Mouse (Mus musculus) forebrain, embryonic 14.5 days (tissue): Measurements from ENCODE around the gene Pold2. TPM values are rescaled to one million over a fixed set of nuclear protein-coding genes. Genes with fewer than 3 reads are reported as not detected.

Source experiments
- ATAC-seq: fragments of 200-750 bp; cut with Nextera tagmentation; 2 replicates; pipeline ENCODE4 v1.8.0; 2017; ENCODE audit warnings: mild to moderate bottlenecking, moderate library complexity
- DNase-seq: peaks from one replicate; pipeline ENCODE4 v3.0.0-alpha.2; 2015; ENCODE audit warnings: low spot score
- H3K27ac ChIP-seq: fragments of 300-500 bp; sonication (generic); 2 replicates; pipeline ENCODE4 v1.5.1; 2014; ENCODE audit warnings: low read depth, mild to moderate bottlenecking, control low read depth, low read length, moderate library complexity
- H3K27me3 ChIP-seq: fragments of 300-500 bp; sonication (generic); replicated peaks from 2 replicates; pipeline ENCODE4 v1.6.1; 2014; ENCODE audit warnings: low read length, control low read depth, mixed read lengths; ENCODE audit not compliant: control insufficient read depth, insufficient read depth
- H3K36me3 ChIP-seq: fragments of 300-500 bp; sonication (generic); 2 replicates; pipeline ENCODE4 v1.6.1; 2014; ENCODE audit warnings: low read length, control low read depth; ENCODE audit not compliant: control insufficient read depth, insufficient read depth
- H3K4me1 ChIP-seq: fragments of 300-500 bp; sonication (generic); 2 replicates; pipeline ENCODE4 v1.6.1; 2014; ENCODE audit warnings: antibody characterized with exemption, low read length, control low read depth; ENCODE audit not compliant: control insufficient read depth, insufficient read depth
- H3K4me2 ChIP-seq: fragments of 300-500 bp; sonication (generic); 2 replicates; pipeline ENCODE4 v1.6.1; 2014; ENCODE audit warnings: mild to moderate bottlenecking, control low read depth, low read length
- H3K4me3 ChIP-seq: fragments of 300-500 bp; sonication (generic); 2 replicates; pipeline ENCODE4 v1.5.1; 2014; ENCODE audit warnings: low read depth, low read length, control low read depth
- H3K9ac ChIP-seq: fragments of 300-500 bp; sonication (generic); 2 replicates; pipeline ENCODE4 v1.6.1; 2014; ENCODE audit warnings: mild to moderate bottlenecking, low read length, control low read depth, moderate library complexity
- H3K9me3 ChIP-seq: fragments of 300-500 bp; sonication (generic); replicated peaks from 2 replicates; pipeline ENCODE4 v1.6.1; 2016; ENCODE audit warnings: low read length, control low read depth, mixed read lengths; ENCODE audit not compliant: control insufficient read depth
- WGBS: fragments of 180-500 bp; shearing (Covaris S2); extraction: QIAGEN DNeasy Blood & Tissue Kit; methylation state at CpG from one replicate; pipeline ENCODE4 v1.1.7; 2014; 5-methylcytosine and 5-hydroxymethylcytosine counted together
- polyA plus RNA-seq: library from polyadenylated mRNA; unstranded; fragments of >200 nt; fragmentation: Nextera tagmentation; extraction: Ambion mirVana; gene quantifications from 2 replicates; pipeline ENCODE4 v1.2.1, GENCODE M21; 2014

Gene Pold2
- polyA plus RNA-seq, 1 experiment from 2014 or later: 73.0 TPM

GRCm38 (mm10) chr11:5834506-5834905, 43.6 kb downstream of the Pold2 start:
- no peaks in the 10 kb centered on the region; the same call in 1 of the 2 replicates for H3K4me1 ChIP-seq
- WGBS: 90% methylated on average over 9 of the region's 9 CpGs
- no peak overlapping the region for H3K9ac ChIP-seq
- no peaks in the 10 kb centered on the region for H3K9me3 ChIP-seq
- ATAC-seq (no peak), DNase-seq (no peak)
- no peak overlapping the region for H3K4me2 ChIP-seq
- no peaks in the 10 kb centered on the region for H3K27me3 ChIP-seq
- H3K27ac ChIP-seq: no peak overlapping the region
- H3K36me3 ChIP-seq: peaks cover 28% of the 10 kb centered on the region; the same call in 1 of the 2 replicates
- no peak overlapping the region for H3K4me3 ChIP-seq

DNA sequence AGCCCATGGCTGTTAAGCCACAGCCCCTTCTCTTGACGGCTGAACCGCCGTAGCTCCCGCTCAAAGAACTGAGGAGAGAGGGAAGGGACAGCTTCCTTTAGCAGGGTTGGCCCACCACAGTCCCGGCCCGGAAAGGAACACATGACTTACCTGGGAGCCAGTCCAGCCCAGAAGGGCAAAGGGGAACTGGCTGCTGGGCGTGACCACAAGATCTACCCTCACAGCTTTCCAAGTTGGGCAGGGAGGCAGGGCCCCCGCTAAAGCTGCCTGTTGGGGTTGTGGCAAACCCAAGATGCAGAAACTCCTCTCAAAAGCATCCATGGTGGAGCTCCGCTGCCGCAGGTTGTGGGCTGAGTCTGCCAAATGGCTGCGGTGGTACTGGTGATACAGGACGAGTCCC, 48.8 kb downstream of the Pold2 start:
- Histone ChIP-seq H3K4me3 (no peak overlapping the region), H3K27me3 (no peaks in the 10 kb centered on the region), H3K4me1 (no peaks in the 10 kb centered on the region), H3K36me3 (peaks cover 46% of the 10 kb centered on the region), H3K4me2 (no peak overlapping the region), H3K9ac (no peak overlapping the region), H3K9me3 (no peaks in the 10 kb centered on the region), H3K27ac (no peak overlapping the region)
- no peak for ATAC-seq
- 92% methylated on average over 12 of the region's 12 CpGs for WGBS
- DNase-seq: no peak

- Histone ChIP-seq H3K4me3 (no peak overlapping the region), H3K4me1 (no peaks in the 10 kb centered on the region), H3K9me3 (no peaks in the 10 kb centered on the region), H3K36me3 (peaks cover 41% of the 10 kb centered on the region), H3K27ac (no peak overlapping the region), H3K4me2 (no peak overlapping the region), H3K27me3 (no peaks in the 10 kb centered on the region), H3K9ac (no peak overlapping the region)
- WGBS: 90% methylated on average over 11 of the region's 11 CpGs
- DNase-seq: no peak
- no peak for ATAC-seq
These were observed 49.4 kb downstream of the Pold2 start for GRCm38 (mm10) chr11:5828509-5829191.

GRCm38 (mm10) chr11:5827931-5828330, 50.2 kb downstream of the Pold2 start:
- ATAC-seq (no peak), DNase-seq (no peak)
- Histone ChIP-seq H3K4me1 (no peaks in the 10 kb centered on the region), H3K36me3 (peaks cover 41% of the 10 kb centered on the region), H3K9me3 (no peaks in the 10 kb centered on the region), H3K9ac (no peak overlapping the region), H3K4me2 (no peak overlapping the region), H3K4me3 (no peak overlapping the region), H3K27ac (no peak overlapping the region), H3K27me3 (no peaks in the 10 kb centered on the region)
- 91% methylated on average over 5 of the region's 5 CpGs for WGBS

DNA sequence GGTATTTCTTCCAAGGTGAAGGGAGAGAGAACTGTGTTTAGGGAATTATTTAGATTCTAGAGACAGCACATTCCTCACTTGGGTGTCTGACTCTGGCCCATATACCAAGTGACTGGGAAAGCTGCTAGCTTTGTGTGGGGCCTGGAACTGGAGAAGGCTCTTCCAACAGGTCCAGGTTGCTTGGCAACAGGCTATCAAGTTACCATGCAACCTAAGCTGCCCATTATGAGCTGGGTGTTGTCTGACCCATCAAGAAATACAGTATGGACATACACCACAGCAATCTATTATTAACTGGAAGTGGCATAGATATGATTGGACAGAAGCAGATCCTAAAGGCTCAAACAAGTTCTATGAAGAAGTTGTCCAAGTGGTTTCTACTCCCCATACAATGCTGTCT, 52.7 kb downstream of the Pold2 start:
- DNase-seq (no peak), ATAC-seq (no peak)
- Histone ChIP-seq H3K36me3 (peaks cover 24% of the 10 kb centered on the region), H3K4me3 (no peak overlapping the region), H3K27me3 (no peaks in the 10 kb centered on the region), H3K27ac (no peak overlapping the region), H3K9ac (no peak overlapping the region), H3K4me1 (no peaks in the 10 kb centered on the region), H3K9me3 (no peaks in the 10 kb centered on the region), H3K4me2 (no peak overlapping the region)

Other genes starting within 250 kb of the Pold2 start
- 202 and 235 TPM in 2 replicates for gene Mrps24, start 162.6 kb downstream of the Pold2 start, polyA plus RNA-seq
- gene Urgcp, start 115.9 kb downstream of the Pold2 start, polyA plus RNA-seq: 16.0 and 20.9 TPM in 2 replicates
- gene Dbnl, start 89.8 kb downstream of the Pold2 start, polyA plus RNA-seq: 100 and 136 TPM in 2 replicates
- 2.1 TPM in 2 replicates for gene Pgam2, start 74.6 kb downstream of the Pold2 start, polyA plus RNA-seq
- gene Polm, start 40.3 kb downstream of the Pold2 start, polyA plus RNA-seq: 3.9 and 5.3 TPM in 2 replicates
- gene Aebp1, start 16.3 kb downstream of the Pold2 start, polyA plus RNA-seq: 6.8 and 13.0 TPM in 2 replicates
- not detected in 2 replicates for gene Myl7, start 20.5 kb upstream of the Pold2 start, polyA plus RNA-seq
- 6.5 and 7.3 TPM in 2 replicates for gene Gck, start 71.8 kb upstream of the Pold2 start, polyA plus RNA-seq
- 46.3 and 47.5 TPM in 2 replicates for gene Ykt6, start 77.4 kb upstream of the Pold2 start, polyA plus RNA-seq
- gene Camk2b, start 188.1 kb upstream of the Pold2 start, polyA plus RNA-seq: 51.6 and 87.1 TPM in 2 replicates